Mouse (Mus musculus) ES-E14 (cell line): ENCODE data around the gene Kcnj12. TPM values are rescaled to one million over a fixed set of nuclear protein-coding genes. Genes with fewer than 3 reads are reported as not detected.

Source experiments
- DNase-seq: peaks from one replicate; pipeline ENCODE4 v3.0.0-alpha.2; 2013; ENCODE audit warnings: low read depth, low spot score
- H3K27ac ChIP-seq: 2 replicates; pipeline ENCODE4 v1.5.1; 2012; ENCODE audit warnings: low read depth, mild to moderate bottlenecking, low read length, moderate library complexity, mixed read lengths; ENCODE audit not compliant: poor library complexity, insufficient read depth, severe bottlenecking
- H3K36me3 ChIP-seq: 2 replicates; pipeline ENCODE4 v1.6.1; 2012; ENCODE audit warnings: mild to moderate bottlenecking, low read length, moderate library complexity, mixed read lengths; ENCODE audit not compliant: control insufficient read depth, poor library complexity, insufficient read depth, severe bottlenecking
- H3K4me1 ChIP-seq, 2 experiments: fragments of 150-350 bp in 1 of 2; sonication (generic) in 1 of 2; 2 replicates each; pipeline ENCODE4 v1.6.1; 2012; ENCODE audit warnings: low read length in 2 of 2, mild to moderate bottlenecking in 1 of 2, mixed read lengths in 1 of 2; ENCODE audit not compliant: control insufficient read depth in 2 of 2, insufficient read depth in 2 of 2, poor library complexity in 1 of 2
- H3K4me3 ChIP-seq, 2 experiments: fragments of 150-350 bp in 1 of 2; sonication (generic) in 1 of 2; 2 replicates each; pipeline ENCODE4 v1.5.1; 2012; ENCODE audit warnings: low read length in 2 of 2, low read depth in 1 of 2, mild to moderate bottlenecking in 1 of 2, mixed read lengths in 1 of 2; ENCODE audit not compliant: insufficient read depth in 1 of 2, poor library complexity in 1 of 2, severe bottlenecking in 1 of 2
- H3K9ac ChIP-seq: 2 replicates; pipeline ENCODE4 v1.6.1; 2012; ENCODE audit warnings: low read depth, mild to moderate bottlenecking, low read length, mixed read lengths; ENCODE audit not compliant: poor library complexity, insufficient read depth, severe bottlenecking
- H3K9me3 ChIP-seq: fragments of 150-350 bp; sonication (generic); 2 replicates; pipeline ENCODE4 v1.6.1; 2012; ENCODE audit warnings: low read depth, mild to moderate bottlenecking, low read length; ENCODE audit not compliant: control insufficient read depth, insufficient read depth
- CHD2 ChIP-seq: IDR thresholded peaks from 2 replicates; pipeline ENCODE4 v1.6.1; 2014; ENCODE audit warnings: mild to moderate bottlenecking, low read depth, low read length, inconsistent platforms
- HCFC1 ChIP-seq: IDR thresholded peaks from 2 replicates; pipeline ENCODE4 v1.6.1; 2012; ENCODE audit warnings: low read length, inconsistent platforms, borderline replicate concordance; ENCODE audit not compliant: insufficient read depth
- MAFK ChIP-seq: IDR thresholded peaks from 2 replicates; pipeline ENCODE4 v1.6.1; 2014; ENCODE audit warnings: mild to moderate bottlenecking, low read depth, low read length, inconsistent platforms; ENCODE audit not compliant: insufficient read depth
- ZC3H11A ChIP-seq: IDR thresholded peaks from 2 replicates; pipeline ENCODE4 v1.6.1; 2012; ENCODE audit warnings: low read depth, mild to moderate bottlenecking, inconsistent platforms, low read length, borderline replicate concordance
- ZNF384 ChIP-seq: IDR thresholded peaks from 2 replicates; pipeline ENCODE4 v1.6.1; 2012; ENCODE audit warnings: low read depth, low read length, inconsistent platforms
- in situ Hi-C, 2 experiments: fragments of 600-800 bp; cut with MboI; formaldehyde crosslinking; loops; one replicate each; pipeline ENCODE4 v1.15.1; 2025; ENCODE audit warnings: low sequenced_read_pairs in 2 of 2, inconsistent platforms in 1 of 2; ENCODE audit not compliant: unreplicated experiment in 2 of 2
- total RNA-seq: library from RNA; depleted of rRNA; stranded (reverse); fragments of 300-350 nt; gene quantifications from 2 replicates; pipeline ENCODE4 v1.2.3, GENCODE M21; 2012

Gene Kcnj12
- total RNA-seq, 1 experiment = 4.0 TPM

- H3K27ac ChIP-seq = no peak overlapping the region
- in situ Hi-C loops = no loop called here
- TF ChIP-seq CHD2 (no peak), ZNF384 (no peak), MAFK (no peak), ZC3H11A (no peak), HCFC1 (no peak)
Observed at GRCm38 (mm10) chr11:61029116-61029740, 6.9 kb downstream of the Kcnj12 start.

GRCm38 (mm10) chr11:61029864-61030595 lies 7.7 kb downstream of the Kcnj12 start:
- H3K4me1 ChIP-seq = no peaks in the 10 kb centered on the region
- H3K9ac ChIP-seq = no peak overlapping the region
- no peaks in the 10 kb centered on the region for H3K9me3 ChIP-seq
- no peaks in the 10 kb centered on the region for H3K36me3 ChIP-seq
- no peak for TF ChIP-seq HCFC1
- TF ChIP-seq MAFK = no peak
- no peak for TF ChIP-seq ZNF384
- no peak for TF ChIP-seq ZC3H11A
- in situ Hi-C loops = no loop called here
- H3K27ac ChIP-seq = no peak overlapping the region
- no peak overlapping the region for H3K4me3 ChIP-seq
- no peak for DNase-seq

More at GRCm38 (mm10) chr11:61029116-61029740, 6.9 kb downstream of the Kcnj12 start:
- Histone ChIP-seq H3K9me3 (no peaks in the 10 kb centered on the region), H3K4me3 (no peak overlapping the region), H3K36me3 (no peaks in the 10 kb centered on the region), H3K4me1 (no peaks in the 10 kb centered on the region), H3K9ac (no peak overlapping the region)
- DNase-seq = no peak

- no peaks in the 10 kb centered on the region for H3K9me3 ChIP-seq
- no peak overlapping the region for H3K9ac ChIP-seq
- DNase-seq = no peak
- in situ Hi-C loops = no loop called here
- H3K4me1 ChIP-seq = no peaks in the 10 kb centered on the region
- TF ChIP-seq MAFK (no peak), ZC3H11A (no peak), HCFC1 (no peak), CHD2 (no peak), ZNF384 (no peak)
- H3K36me3 ChIP-seq = no peaks in the 10 kb centered on the region
- no peak overlapping the region for H3K27ac ChIP-seq
- no peak overlapping the region for H3K4me3 ChIP-seq
Observed at GRCm38 (mm10) chr11:61031137-61031536, 8.8 kb downstream of the Kcnj12 start.

- Histone ChIP-seq H3K27ac (no peak overlapping the region), H3K9ac (no peak overlapping the region), H3K4me3 (no peak overlapping the region), H3K9me3 (no peaks in the 10 kb centered on the region), H3K36me3 (no peaks in the 10 kb centered on the region), H3K4me1 (no peaks in the 10 kb centered on the region)
- in situ Hi-C loops = no loop called here
- TF ChIP-seq HCFC1 = no peak
- no peak for DNase-seq
Observed at GRCm38 (mm10) chr11:61031658-61032445, 9.5 kb downstream of the Kcnj12 start.
